Comparison of ENCODE assay signal across 10 mouse cellular contexts in the genomic region with DNA sequence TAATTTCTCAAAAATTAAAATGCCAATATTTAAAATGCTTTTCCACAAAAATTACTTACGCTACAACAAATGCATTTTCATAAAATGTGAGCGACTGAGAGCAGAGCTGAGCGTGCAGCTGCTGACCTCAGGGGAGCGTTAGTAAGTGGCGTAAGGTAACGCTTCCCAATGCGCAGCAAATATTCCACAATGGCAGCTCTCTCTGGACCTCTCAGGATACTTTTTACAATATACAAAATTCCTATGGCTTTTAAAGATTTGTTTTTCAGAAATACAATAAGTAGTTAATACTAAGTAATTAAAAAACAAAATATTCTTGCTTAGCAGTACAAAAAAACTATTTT.
DNase-seq lines count a peak whose midpoint lies in the region; ATAC-seq and TF ChIP-seq lines count a peak whose summit lies in the region.
"Had no signal": no experiment of that assay in that cellular context is flagged by ENCODE, and none has a peak within 500 bp of the region (broad histone marks: within the 10 kb centered on the region; RNA-seq: fewer than 3 reads in every experiment).

No protein-coding gene starts in this region.

- no peak for DNase-seq in heart, postnatal 10 days
- peak; percentile 54 for DNase-seq in embryo, embryonic 10 days (ENCODE audit: low spot score)
- DNase-seq in forebrain, postnatal 0 days: no peak
- DNase-seq in right cerebral cortex, postnatal 25 days: no peak
- no peak for DNase-seq in cerebellum, postnatal 14 days
- no peak for DNase-seq in ovary, postnatal 36 days (ENCODE audit: low spot score)
- DNase-seq: cerebellum, adult 8-10 months; layer of hippocampus, adult 9-11 months had no signal

- peak overlapping the region; percentile 51; the same call in 1 of the 2 replicates for H3K9ac ChIP-seq in heart, embryonic 14.5 days (ENCODE audit: low read length)
- H3K9ac ChIP-seq in forebrain, postnatal 0 days: no peak overlapping the region
- peak overlapping the region; percentile 69 for H3K9ac ChIP-seq in midbrain, embryonic 13.5 days (replicated peaks)

- no peak for ATAC-seq in heart, embryonic 14.5 days (ENCODE audit: insufficient number of reproducible peaks, insufficient read depth, low FRiP score, low read depth)
- no peak for ATAC-seq in forebrain, postnatal 0 days
- no peak for ATAC-seq in midbrain, embryonic 13.5 days

- peak overlapping the region; percentile 24 to 33; a peak in 2 of 4 replicates for H3K27ac ChIP-seq in heart, embryonic 14.5 days (replicated peaks in 1 of 2; ENCODE audit: control insufficient read depth in 1 of 2, insufficient read depth in 1 of 2, low read depth in 2 of 2, low read length in 2 of 2)
- H3K27ac ChIP-seq in forebrain, postnatal 0 days (ENCODE audit: low read depth, low read length): no peak overlapping the region
- H3K27ac ChIP-seq in midbrain, embryonic 13.5 days: peak overlapping the region; percentile 61

- peak overlapping the region; percentile 21 to 26; a peak in 3 of 4 replicates for H3K4me3 ChIP-seq in heart, embryonic 14.5 days (ENCODE audit: control insufficient read depth in 1 of 2, insufficient read depth in 1 of 2, low read depth in 1 of 2, low read length in 2 of 2)
- peak overlapping the region; percentile 22 for H3K4me3 ChIP-seq in forebrain, postnatal 0 days (ENCODE audit: low read depth, low read length)
- H3K4me3 ChIP-seq in midbrain, embryonic 13.5 days (replicated peaks): peak overlapping the region; percentile 45

- WGBS in heart, embryonic 14.5 days: 89% methylated on average over 7 of the region's 7 CpGs
- 75% methylated on average over 7 of the region's 7 CpGs for WGBS in forebrain, postnatal 0 days
- WGBS in midbrain, embryonic 13.5 days: 11% methylated on average over 7 of the region's 7 CpGs

- no peaks in the 10 kb centered on the region for H3K27me3 ChIP-seq in heart, embryonic 14.5 days (ENCODE audit: control insufficient read depth, insufficient read depth, low read length)
- H3K27me3 ChIP-seq in forebrain, postnatal 0 days (ENCODE audit: insufficient read depth, low read length): no peaks in the 10 kb centered on the region
- no peaks in the 10 kb centered on the region for H3K27me3 ChIP-seq in midbrain, embryonic 13.5 days

- intact Hi-C loops in heart, postnatal 10 days (cut with DNase I): no loop called here

- TF ChIP-seq CTCF in forebrain, postnatal 0 days (IDR thresholded peaks at IDR 0.05; ENCODE audit: low read depth): no peak

- H3K4me2 ChIP-seq in heart, embryonic 14.5 days (ENCODE audit: low read length): peak overlapping the region; percentile 37
- H3K4me2 ChIP-seq in forebrain, postnatal 0 days (ENCODE audit: low read depth): peak overlapping the region; percentile 39; the same call in 1 of the 2 replicates
- peak overlapping the region; percentile 54 for H3K4me2 ChIP-seq in midbrain, embryonic 13.5 days (replicated peaks)

- H3K4me1 ChIP-seq in heart, embryonic 14.5 days (ENCODE audit: control insufficient read depth in 2 of 2, insufficient read depth in 2 of 2, low read length in 2 of 2): peaks cover 0 to 8% of the 10 kb centered on the region in 2 experiments; a peak in 1 of 4 replicates
- H3K4me1 ChIP-seq in forebrain, postnatal 0 days (ENCODE audit: insufficient read depth): no peaks in the 10 kb centered on the region; the same call in 1 of the 2 replicates
- H3K4me1 ChIP-seq in midbrain, embryonic 13.5 days (replicated peaks): peaks cover 62% of the 10 kb centered on the region

- no peaks in the 10 kb centered on the region for H3K36me3 ChIP-seq in heart, embryonic 14.5 days (ENCODE audit: control insufficient read depth, insufficient read depth, low read length)
- no peaks in the 10 kb centered on the region for H3K36me3 ChIP-seq in forebrain, postnatal 0 days (ENCODE audit: insufficient read depth)
- no peaks in the 10 kb centered on the region for H3K36me3 ChIP-seq in midbrain, embryonic 13.5 days

- H3K9me3 ChIP-seq in heart, embryonic 14.5 days (ENCODE audit: control insufficient read depth, low read length): no peaks in the 10 kb centered on the region
- H3K9me3 ChIP-seq in forebrain, postnatal 0 days (ENCODE audit: low read length): no peaks in the 10 kb centered on the region
- no peaks in the 10 kb centered on the region for H3K9me3 ChIP-seq in midbrain, embryonic 13.5 days
